ENCODE assay signal across 36 mouse cellular contexts in the genomic region with DNA sequence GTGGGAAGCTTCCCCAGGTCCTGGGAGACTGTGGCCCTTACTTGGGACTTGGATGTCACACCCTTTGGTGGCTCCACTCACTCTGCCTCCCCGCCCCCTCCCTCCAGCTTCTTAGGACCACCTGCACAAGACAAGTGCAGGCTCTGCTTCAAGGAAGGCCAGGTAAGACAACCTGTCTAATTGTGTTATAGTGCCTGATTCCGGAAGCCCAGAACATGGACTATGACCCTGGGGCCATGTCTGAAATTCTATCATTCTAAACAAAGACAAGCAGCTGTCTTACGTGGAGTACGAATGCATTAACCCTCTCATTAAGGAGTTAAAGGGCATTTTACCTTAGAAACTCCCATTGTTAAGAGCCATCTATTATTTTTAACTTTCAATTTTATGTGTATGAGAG. TPM values are rescaled to one million over a fixed set of nuclear protein-coding genes. Genes with fewer than 3 reads are reported as not detected.
"Had no signal": no experiment of that assay in that cellular context is flagged by ENCODE, and none has a peak within 500 bp of the region (broad histone marks: within the 10 kb centered on the region; RNA-seq: fewer than 3 reads in every experiment).

No protein-coding gene starts in this region.

- H3K4me1 ChIP-seq: embryonic facial prominence, embryonic 10.5 days; embryonic facial prominence, embryonic 12.5 days; embryonic facial prominence, embryonic 13.5 days; embryonic facial prominence, embryonic 15.5 days; forebrain, embryonic 10.5 days; forebrain, embryonic 12.5 days; forebrain, embryonic 13.5 days; forebrain, embryonic 15.5 days had no signal

- H3K27ac ChIP-seq: embryonic facial prominence, embryonic 10.5 days; embryonic facial prominence, embryonic 12.5 days; embryonic facial prominence, embryonic 13.5 days; embryonic facial prominence, embryonic 15.5 days; forebrain, embryonic 10.5 days; forebrain, embryonic 12.5 days; forebrain, embryonic 13.5 days; forebrain, embryonic 15.5 days; gastrocnemius, adult 2 months had no signal

- H3K9ac ChIP-seq: embryonic facial prominence, embryonic 12.5 days; embryonic facial prominence, embryonic 13.5 days; embryonic facial prominence, embryonic 15.5 days; forebrain, embryonic 12.5 days; forebrain, embryonic 13.5 days; forebrain, embryonic 15.5 days; forebrain, postnatal 0 days had no signal

- H3K9me3 ChIP-seq: embryonic facial prominence, embryonic 10.5 days; embryonic facial prominence, embryonic 12.5 days; embryonic facial prominence, embryonic 13.5 days; embryonic facial prominence, embryonic 15.5 days; forebrain, embryonic 10.5 days; forebrain, embryonic 12.5 days; forebrain, embryonic 13.5 days; forebrain, embryonic 15.5 days had no signal

- H3K27me3 ChIP-seq: embryonic facial prominence, embryonic 12.5 days; embryonic facial prominence, embryonic 13.5 days; embryonic facial prominence, embryonic 15.5 days; forebrain, embryonic 13.5 days; forebrain, embryonic 15.5 days had no signal

- H3K4me2 ChIP-seq: embryonic facial prominence, embryonic 12.5 days; embryonic facial prominence, embryonic 13.5 days; embryonic facial prominence, embryonic 15.5 days; forebrain, embryonic 12.5 days; forebrain, embryonic 13.5 days; forebrain, embryonic 15.5 days had no signal

- ATAC-seq: forebrain, embryonic 13.5 days; forebrain, embryonic 14.5 days; forebrain, embryonic 15.5 days; forebrain, embryonic 16.5 days; forebrain, postnatal 0 days had no signal

- H3K4me3 ChIP-seq: embryonic facial prominence, embryonic 10.5 days; embryonic facial prominence, embryonic 12.5 days; embryonic facial prominence, embryonic 13.5 days; embryonic facial prominence, embryonic 15.5 days; erythroblast, embryonic 14.5 days; forebrain, embryonic 10.5 days; forebrain, embryonic 12.5 days; forebrain, embryonic 13.5 days; forebrain, embryonic 15.5 days; gastrocnemius, adult 2 months had no signal

- DNase-seq: cerebellum, adult 2 months; cerebellum, adult 8-10 months; cerebellum, adult 9-10 months; cerebellum, adult 9-11 months; cerebellum, postnatal 10 days; cerebellum, postnatal 14 days; cerebellum, postnatal 25 days; cerebellum, postnatal 36 days; embryo, embryonic 11 days; forebrain, postnatal 0 days; gastrocnemius, adult 2 months; gastrocnemius, postnatal 10 days; gastrocnemius, postnatal 14 days; gastrocnemius, postnatal 25 days; gastrocnemius, postnatal 36 days; heart, adult 11 months; heart, adult 18-20 months had no signal

RNA-seq across cellular contexts. Expression of a gene that starts 57.5 kb away (rescaled TPM):
- total RNA-seq: common myeloid progenitor, adult 5-6 weeks; gastrocnemius, adult 18-20 months; gastrocnemius, adult 2 months; gastrocnemius, adult 8-10 months; gastrocnemius, postnatal 25 days; gastrocnemius, postnatal 36 days; granulocyte monocyte progenitor cell, adult 5-6 weeks; heart, adult 18-20 months had no signal
- polyA plus RNA-seq: cerebellum, adult 2 months; cortical plate, adult 2 months; embryonic facial prominence, embryonic 10.5 days; embryonic facial prominence, embryonic 11.5 days; embryonic facial prominence, embryonic 12.5 days; embryonic facial prominence, embryonic 13.5 days; embryonic facial prominence, embryonic 14.5 days; embryonic facial prominence, embryonic 15.5 days; erythroblast, embryonic 14.5 days; forebrain, embryonic 10.5 days; forebrain, embryonic 11.5 days; forebrain, embryonic 13.5 days; forebrain, embryonic 14.5 days; forebrain, embryonic 15.5 days; forebrain, embryonic 16.5 days; forebrain, postnatal 0 days had no signal
